Mouse (Mus musculus): Measurements from ENCODE around the gene 2700081O15Rik. TPM values are rescaled to one million over a fixed set of nuclear protein-coding genes. Genes with fewer than 3 reads are reported as not detected.

2700081O15Rik gene
- polyA plus RNA-seq, 1 experiment: 12.2 TPM

- Histone ChIP-seq H3K4me3 (replicated peaks; ENCODE audit: control insufficient read depth, low read depth, low read length) (peak overlapping the region; percentile 42), H3K27ac (ENCODE audit: control insufficient read depth, insufficient read depth, low read depth, low read length, poor library complexity) (no peak overlapping the region; the same call in 1 of the 2 replicates), H3K4me1 (ENCODE audit: control insufficient read depth, insufficient read depth, low read length) (no peaks in the 10 kb centered on the region; the same call in 1 of the 2 replicates)
- WGBS: 1% methylated on average over 55 of the region's 59 CpGs
- peak; percentile 64; the same call in 1 of the 2 replicates for TF ChIP-seq CTCF (IDR thresholded peaks at IDR 0.05; ENCODE audit: control insufficient read depth, insufficient read depth, low read length)
- no peak for TF ChIP-seq POLR2A (IDR thresholded peaks at IDR 0.05; ENCODE audit: borderline replicate concordance, control insufficient read depth, low read depth, low read length)
These were observed 755 bp downstream of the 2700081O15Rik start for GRCm38 (mm10) chr19:7417911-7418849.

GRCm38 (mm10) chr19:7419134-7419533, 1.7 kb downstream of the 2700081O15Rik start:
- H3K4me3 ChIP-seq (replicated peaks; ENCODE audit: control insufficient read depth, low read depth, low read length): no peak overlapping the region
- WGBS: 51% methylated on average over 6 of the region's 6 CpGs
- H3K4me1 ChIP-seq (ENCODE audit: control insufficient read depth, insufficient read depth, low read length): no peaks in the 10 kb centered on the region; the same call in 1 of the 2 replicates
- no peak overlapping the region for H3K27ac ChIP-seq (ENCODE audit: control insufficient read depth, insufficient read depth, low read depth, low read length, poor library complexity)
- no peak for TF ChIP-seq POLR2A (IDR thresholded peaks at IDR 0.05; ENCODE audit: borderline replicate concordance, control insufficient read depth, low read depth, low read length)
- no peak for TF ChIP-seq CTCF (IDR thresholded peaks at IDR 0.05; ENCODE audit: control insufficient read depth, insufficient read depth, low read length)

GRCm38 (mm10) chr19:7420108-7420507, 2.7 kb downstream of the 2700081O15Rik start:
- Histone ChIP-seq H3K27ac (ENCODE audit: control insufficient read depth, insufficient read depth, low read depth, low read length, poor library complexity) (no peak overlapping the region), H3K4me3 (replicated peaks; ENCODE audit: control insufficient read depth, low read depth, low read length) (no peak overlapping the region), H3K4me1 (ENCODE audit: control insufficient read depth, insufficient read depth, low read length) (no peaks in the 10 kb centered on the region; the same call in 1 of the 2 replicates)
- 76% methylated on average over 12 of the region's 12 CpGs for WGBS
- TF ChIP-seq CTCF (IDR thresholded peaks at IDR 0.05; ENCODE audit: control insufficient read depth, insufficient read depth, low read length) (no peak), POLR2A (IDR thresholded peaks at IDR 0.05; ENCODE audit: borderline replicate concordance, control insufficient read depth, low read depth, low read length) (no peak)

- Histone ChIP-seq H3K27ac (ENCODE audit: control insufficient read depth, insufficient read depth, low read depth, low read length, poor library complexity) (no peak overlapping the region), H3K4me1 (ENCODE audit: control insufficient read depth, insufficient read depth, low read length) (no peaks in the 10 kb centered on the region; the same call in 1 of the 2 replicates), H3K4me3 (replicated peaks; ENCODE audit: control insufficient read depth, low read depth, low read length) (no peak overlapping the region)
- WGBS: 91% methylated on average over 27 of the region's 27 CpGs
- TF ChIP-seq CTCF (IDR thresholded peaks at IDR 0.05; ENCODE audit: control insufficient read depth, insufficient read depth, low read length): no peak
- TF ChIP-seq POLR2A (IDR thresholded peaks at IDR 0.05; ENCODE audit: borderline replicate concordance, control insufficient read depth, low read depth, low read length): no peak
These were observed 3.6 kb downstream of the 2700081O15Rik start for GRCm38 (mm10) chr19:7420841-7421601.

GRCm38 (mm10) chr19:7421602-7422591, 4.5 kb downstream of the 2700081O15Rik start:
- 93% methylated on average over 48 of the region's 48 CpGs for WGBS
- no peak overlapping the region for H3K4me3 ChIP-seq (replicated peaks; ENCODE audit: control insufficient read depth, low read depth, low read length)
- no peak overlapping the region; the same call in 1 of the 2 replicates for H3K27ac ChIP-seq (ENCODE audit: control insufficient read depth, insufficient read depth, low read depth, low read length, poor library complexity)
- H3K4me1 ChIP-seq (ENCODE audit: control insufficient read depth, insufficient read depth, low read length): no peaks in the 10 kb centered on the region; the same call in 1 of the 2 replicates
- TF ChIP-seq POLR2A (IDR thresholded peaks at IDR 0.05; ENCODE audit: borderline replicate concordance, control insufficient read depth, low read depth, low read length) (no peak), CTCF (IDR thresholded peaks at IDR 0.05; ENCODE audit: control insufficient read depth, insufficient read depth, low read length) (no peak)

- TF ChIP-seq CTCF (IDR thresholded peaks at IDR 0.05; ENCODE audit: control insufficient read depth, insufficient read depth, low read length): no peak
- TF ChIP-seq POLR2A (IDR thresholded peaks at IDR 0.05; ENCODE audit: borderline replicate concordance, control insufficient read depth, low read depth, low read length): no peak
- WGBS: 89% methylated on average over 35 of the region's 35 CpGs
- Histone ChIP-seq H3K4me1 (ENCODE audit: control insufficient read depth, insufficient read depth, low read length) (no peaks in the 10 kb centered on the region; the same call in 1 of the 2 replicates), H3K27ac (ENCODE audit: control insufficient read depth, insufficient read depth, low read depth, low read length, poor library complexity) (no peak overlapping the region; the same call in 1 of the 2 replicates), H3K4me3 (replicated peaks; ENCODE audit: control insufficient read depth, low read depth, low read length) (no peak overlapping the region)
These were observed 5.2 kb downstream of the 2700081O15Rik start for GRCm38 (mm10) chr19:7422656-7423027.

- H3K4me3 ChIP-seq (replicated peaks; ENCODE audit: control insufficient read depth, low read depth, low read length): no peak overlapping the region
- H3K4me1 ChIP-seq (ENCODE audit: control insufficient read depth, insufficient read depth, low read length): no peaks in the 10 kb centered on the region; the same call in 1 of the 2 replicates
- 85% methylated on average over 51 of the region's 51 CpGs for WGBS
- H3K27ac ChIP-seq (ENCODE audit: control insufficient read depth, insufficient read depth, low read depth, low read length, poor library complexity): no peak overlapping the region; the same call in 1 of the 2 replicates
- TF ChIP-seq POLR2A (IDR thresholded peaks at IDR 0.05; ENCODE audit: borderline replicate concordance, control insufficient read depth, low read depth, low read length) (no peak), CTCF (IDR thresholded peaks at IDR 0.05; ENCODE audit: control insufficient read depth, insufficient read depth, low read length) (no peak)
These were observed 5.7 kb downstream of the 2700081O15Rik start for GRCm38 (mm10) chr19:7423028-7423655.

Data from bone marrow, adult 2 months (tissue).